9 mouse cellular contexts compared by ENCODE assay signal in genomic region chr5:125143114-125143872, GRCm38 (mm10). TPM values are rescaled to one million over a fixed set of nuclear protein-coding genes. Genes with fewer than 3 reads are reported as not detected.
DNase-seq lines count a peak whose midpoint lies in the region; ATAC-seq and TF ChIP-seq lines count a peak whose summit lies in the region.
"Had no signal": no experiment of that assay in that cellular context is flagged by ENCODE, and none has a peak within 500 bp of the region (broad histone marks: within the 10 kb centered on the region; RNA-seq: fewer than 3 reads in every experiment).

No protein-coding gene starts in this region.

- no peak for ATAC-seq in intestine, embryonic 16.5 days
- ATAC-seq in stomach, embryonic 15.5 days (ENCODE audit: insufficient read depth, low FRiP score, low read depth), result no peak

- TF ChIP-seq CTCF in layer of hippocampus, adult 2 months (conservative IDR thresholded peaks at IDR 0.05), result no peak

- no peak overlapping the region for H3K4me2 ChIP-seq in intestine, embryonic 16.5 days (ENCODE audit: low read depth, low read length)
- H3K4me2 ChIP-seq in stomach, embryonic 15.5 days, result no peak overlapping the region

- H3K9me3 ChIP-seq in intestine, embryonic 16.5 days (ENCODE audit: control insufficient read depth, low read length), result no peaks in the 10 kb centered on the region
- H3K9me3 ChIP-seq in stomach, embryonic 15.5 days, result no peaks in the 10 kb centered on the region

- no peak overlapping the region for H3K4me3 ChIP-seq in layer of hippocampus, adult 2 months
- H3K4me3 ChIP-seq in intestine, embryonic 16.5 days (ENCODE audit: low read length), result no peak overlapping the region
- H3K4me3 ChIP-seq in stomach, embryonic 15.5 days (replicated peaks), result no peak overlapping the region

- DNase-seq in cerebellum, adult 11-12 months, result peak; percentile 33
- DNase-seq in cerebellum, adult 8-10 months, result no peak
- DNase-seq in layer of hippocampus, adult 2 months (ENCODE audit: low spot score in 2 of 2), result no peak
- DNase-seq in layer of hippocampus, postnatal 14 days (ENCODE audit: low spot score in 2 of 2), result no peak
- no peak for DNase-seq in liver
- no peak for DNase-seq in frontal cortex, postnatal 10 days (ENCODE audit: low spot score in 2 of 2)
- DNase-seq: kidney, postnatal 10 days had no signal

- H3K4me1 ChIP-seq in intestine, embryonic 16.5 days (ENCODE audit: control insufficient read depth, insufficient read depth, low read length), result peaks cover 61% of the 10 kb centered on the region
- peaks cover 76% of the 10 kb centered on the region for H3K4me1 ChIP-seq in stomach, embryonic 15.5 days

- WGBS in intestine, embryonic 16.5 days, result 81% methylated on average over 12 of the region's 12 CpGs
- WGBS in stomach, embryonic 15.5 days, result 82% methylated on average over 12 of the region's 12 CpGs

- no peaks in the 10 kb centered on the region for H3K27me3 ChIP-seq in intestine, embryonic 16.5 days (replicated peaks; ENCODE audit: control insufficient read depth, insufficient read depth, low read length)
- H3K27me3 ChIP-seq in stomach, embryonic 15.5 days (replicated peaks), result no peaks in the 10 kb centered on the region

- H3K36me3 ChIP-seq in intestine, embryonic 16.5 days (ENCODE audit: control insufficient read depth, insufficient read depth, low read length), result no peaks in the 10 kb centered on the region
- H3K36me3 ChIP-seq in stomach, embryonic 15.5 days, result no peaks in the 10 kb centered on the region

- peak overlapping the region; percentile 96; the same call in 1 of the 2 replicates for H3K27ac ChIP-seq in layer of hippocampus, adult 2 months
- 0 out of 2 replicates have a peak overlapping the region, but pooled peaks have one; percentile 0 for H3K27ac ChIP-seq in intestine, embryonic 16.5 days (ENCODE audit: low read length)
- peak overlapping the region; percentile 97 for H3K27ac ChIP-seq in stomach, embryonic 15.5 days

- H3K9ac ChIP-seq in intestine, embryonic 16.5 days (ENCODE audit: low read depth, low read length), result no peak overlapping the region
- no peak overlapping the region for H3K9ac ChIP-seq in stomach, embryonic 15.5 days

RNA-seq across cellular contexts. Expression of gene Ncor2, which starts 35.7 kb away (rescaled TPM):
- 100 to 1,000 TPM; 285 to 307 TPM for total RNA-seq in layer of hippocampus, adult 2 months (2021)
- total RNA-seq in layer of hippocampus, postnatal 14 days (2021), result 100 to 1,000 TPM; 238 to 254 TPM
- polyA plus RNA-seq in intestine, embryonic 16.5 days (2015; fragmentation: Nextera tagmentation; extraction: Ambion mirVana), result 13.1 and 14.4 TPM in 2 replicates
- 26.7 and 32.5 TPM in 2 replicates for polyA plus RNA-seq in stomach, embryonic 15.5 days (2015; fragmentation: Nextera tagmentation; extraction: Ambion mirVana)

Comparison
In these comparisons a context has a peak if more than half of its experiments do, and no peak if none do; other contexts are left out.
1. H3K27ac ChIP-seq: peak in every context shown above with its lines; median percentile 97 in stomach, embryonic 15.5 days; 96 in layer of hippocampus, adult 2 months; 0 in intestine, embryonic 16.5 days.